Comparison of ENCODE assay signal across 8 mouse cellular contexts in genomic region chr5:35278741-35279695, GRCm38 (mm10). TPM values are rescaled to one million over a fixed set of nuclear protein-coding genes. Genes with fewer than 3 reads are reported as not detected.
DNase-seq lines count a peak whose midpoint lies in the region.

No protein-coding gene starts in this region.

- peak; percentile 9 for DNase-seq in urinary bladder, postnatal 14 days (ENCODE audit: low spot score)
- DNase-seq in urinary bladder, postnatal 4 days (ENCODE audit: low spot score in 2 of 2), result no peak
- DNase-seq in embryo, embryonic 9.5 days (ENCODE audit: extremely low spot score), result peak; percentile 66
- DNase-seq in heart, postnatal 36 days, result peak; percentile 12 to 21
- DNase-seq in layer of hippocampus, adult 8-10 months (ENCODE audit: low spot score in 2 of 2), result peak; percentile 32 to 67
- peak; percentile 44 for DNase-seq in mesoderm, embryonic 11.5 days (ENCODE audit: low read depth, low spot score)
- DNase-seq in right cerebral cortex, postnatal 4 days, result peak; percentile 62
- DNase-seq in lung, adult 18-20 months, result no peak

- intact Hi-C loops in heart, postnatal 36 days (cut with DNase I), result loop anchor here (5.0 kb wide), 1 partner anchor 73 kb away; no protein-coding TSS in a partner anchor

RNA-seq across cellular contexts. Expression of gene Adra2c, which starts 0.9 kb away (rescaled TPM):
- total RNA-seq in heart, postnatal 36 days (2021), result under 1 TPM; 0.33 to 0.43 TPM
- total RNA-seq in layer of hippocampus, adult 8-10 months (2022), result 10 to 100 TPM; 19.5 to 27.9 (median 21.8) TPM

Comparison
In these comparisons a context has a peak if more than half of its experiments do, and no peak if none do; other contexts are left out.
1. DNase-seq: peak in urinary bladder, postnatal 14 days (single experiment), embryo, embryonic 9.5 days (single experiment), heart, postnatal 36 days (2 of 2), layer of hippocampus, adult 8-10 months (2 of 2), mesoderm, embryonic 11.5 days (single experiment) and right cerebral cortex, postnatal 4 days (single experiment); none in urinary bladder, postnatal 4 days (0 of 2) and lung, adult 18-20 months (0 of 2).
2. RNA of gene Adra2c, which starts 0.9 kb away (total RNA-seq): 19.5 to 27.9 TPM in layer of hippocampus, adult 8-10 months; 0.33 to 0.43 TPM in heart, postnatal 36 days; every median in the first group is over 10 times any median in the second.